Mouse (Mus musculus): Measurements from ENCODE around the gene Kmt2e.
"Not testable (repeated sequence)": the region's sequence is repeated elsewhere in the genome, so short reads cannot be mapped to it uniquely, and the experiment has no call there.

Gene Kmt2e

DNA sequence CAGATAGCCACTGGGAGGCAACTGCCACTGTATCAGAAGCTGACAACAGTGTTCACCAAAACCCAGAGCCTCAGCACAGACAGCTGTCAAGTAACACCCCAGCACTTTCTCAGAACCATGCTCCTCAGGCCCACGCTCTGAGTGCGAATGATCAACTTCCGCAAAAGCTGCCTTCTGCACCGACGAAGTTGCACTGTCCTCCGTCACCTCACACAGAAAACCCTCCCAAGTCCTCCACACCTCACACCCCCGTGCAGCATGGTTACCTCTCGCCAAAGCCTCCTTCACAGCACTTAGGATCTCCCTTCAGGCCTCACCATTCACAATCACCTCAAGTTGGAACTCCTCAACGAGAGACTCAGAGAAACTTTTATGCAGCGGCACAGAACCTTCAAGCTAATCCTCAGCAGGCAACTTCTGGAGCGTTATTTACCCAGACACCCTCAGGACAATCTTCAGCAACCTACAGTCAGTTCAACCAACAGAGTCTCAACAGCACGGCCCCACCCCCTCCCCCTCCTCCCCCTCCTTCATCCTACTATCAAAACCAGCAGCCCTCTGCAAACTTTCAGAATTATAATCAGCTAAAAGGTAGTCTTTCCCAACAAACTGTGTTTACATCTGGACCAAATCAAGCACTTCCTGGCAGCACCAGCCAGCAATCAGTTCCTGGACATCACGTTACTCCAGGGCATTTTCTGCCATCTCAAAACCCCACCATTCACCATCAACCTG, 67.5 kb downstream of the Kmt2e start:
- DNase-seq (ENCODE audit: low read depth) = no peak

DNA sequence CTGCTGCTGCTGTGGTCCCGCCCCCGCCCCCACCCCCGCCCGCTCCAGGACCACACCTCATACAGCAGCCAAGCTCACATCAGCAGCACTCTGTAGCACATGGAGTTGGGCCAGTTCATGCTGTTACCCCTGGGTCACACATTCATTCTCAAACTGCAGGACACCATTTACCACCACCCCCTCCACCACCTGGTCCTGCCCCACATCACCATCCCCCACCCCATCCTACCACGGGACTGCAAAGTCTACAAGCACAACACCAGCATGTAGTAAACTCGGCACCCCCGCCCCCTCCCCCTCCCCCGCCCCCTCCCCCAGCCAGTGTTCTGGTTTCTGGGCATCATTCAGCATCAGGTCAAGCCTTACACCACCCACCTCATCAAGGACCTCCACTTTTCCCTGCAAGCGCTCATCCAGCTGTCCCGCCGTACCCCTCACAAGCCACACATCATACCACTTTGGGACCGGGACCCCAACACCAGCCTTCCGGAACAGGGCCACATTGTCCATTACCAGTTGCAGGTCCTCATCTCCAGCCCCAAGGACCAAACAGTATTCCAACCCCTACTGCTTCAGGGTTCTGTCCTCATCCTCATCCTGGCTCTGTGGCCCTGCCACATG, 68.2 kb downstream of the Kmt2e start:
- DNase-seq (ENCODE audit: low read depth) = no peak

DNA sequence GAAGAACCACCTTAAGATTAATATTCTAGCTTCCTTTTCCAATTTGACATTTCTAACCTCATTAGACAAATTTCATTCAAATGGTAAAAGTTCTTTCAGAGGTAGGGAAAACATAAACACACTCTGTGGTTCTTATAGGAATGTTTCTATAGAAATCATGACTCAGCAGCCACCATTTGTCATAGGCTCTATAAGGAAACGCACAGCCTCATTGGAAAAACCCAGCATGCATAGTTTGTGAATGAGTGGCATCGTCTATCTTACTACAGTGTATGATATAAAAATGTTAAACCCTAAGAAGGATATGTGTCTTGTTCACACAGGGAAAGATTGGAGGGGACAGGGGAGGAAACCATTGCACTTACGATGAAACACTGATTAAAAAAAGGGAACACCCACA, 71.3 kb downstream of the Kmt2e start:
- DNase-seq (ENCODE audit: low read depth) = no peak

DNA sequence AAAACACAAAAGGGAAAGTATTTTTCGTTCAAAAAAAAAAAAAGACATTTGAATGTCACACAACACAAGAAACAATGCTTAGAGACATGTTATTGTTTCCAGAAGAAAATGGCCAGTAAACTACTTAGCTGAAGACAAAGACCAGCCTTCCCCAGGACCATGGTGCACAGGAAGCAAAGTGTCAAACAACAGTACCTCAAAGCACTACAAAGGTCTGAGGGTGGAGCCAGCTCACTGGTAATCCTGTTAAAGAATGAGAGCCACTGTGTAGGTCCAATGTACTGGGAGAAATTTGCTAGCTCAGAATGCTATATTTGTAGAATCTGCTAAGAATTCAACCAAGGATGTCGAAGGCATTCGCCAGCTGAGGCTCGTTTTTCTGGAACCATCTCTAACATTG, 73.0 kb downstream of the Kmt2e start:
- DNase-seq (ENCODE audit: low read depth) = no peak

DNA sequence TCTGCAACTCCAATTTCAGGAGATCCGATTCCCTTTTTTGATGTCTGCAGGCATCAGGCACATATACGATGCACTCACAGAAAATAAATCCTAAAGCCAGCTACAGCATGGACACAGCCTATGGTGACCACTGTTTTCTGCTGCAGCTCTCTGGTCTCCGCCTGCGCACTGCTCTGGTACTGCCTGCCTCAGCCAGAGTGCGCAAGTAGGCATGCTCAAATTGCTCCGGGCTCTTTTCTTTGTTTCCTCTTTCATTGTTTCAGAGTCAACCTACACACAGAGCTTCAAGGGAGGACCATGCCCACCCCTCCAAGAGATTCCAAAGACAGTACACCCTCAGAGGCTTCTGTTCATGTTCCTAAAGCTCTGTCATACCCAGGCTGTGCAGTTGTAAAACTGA, 74.4 kb downstream of the Kmt2e start:
- DNase-seq (ENCODE audit: low read depth) = no peak

- DNase-seq (ENCODE audit: low read depth) = no peak
Measured at GRCm38 (mm10) chr5:23511456-23511855, 77.2 kb downstream of the Kmt2e start.

- DNase-seq (ENCODE audit: low read depth) = no peak
Measured at GRCm38 (mm10) chr5:23512556-23512955, 78.3 kb downstream of the Kmt2e start.

DNA sequence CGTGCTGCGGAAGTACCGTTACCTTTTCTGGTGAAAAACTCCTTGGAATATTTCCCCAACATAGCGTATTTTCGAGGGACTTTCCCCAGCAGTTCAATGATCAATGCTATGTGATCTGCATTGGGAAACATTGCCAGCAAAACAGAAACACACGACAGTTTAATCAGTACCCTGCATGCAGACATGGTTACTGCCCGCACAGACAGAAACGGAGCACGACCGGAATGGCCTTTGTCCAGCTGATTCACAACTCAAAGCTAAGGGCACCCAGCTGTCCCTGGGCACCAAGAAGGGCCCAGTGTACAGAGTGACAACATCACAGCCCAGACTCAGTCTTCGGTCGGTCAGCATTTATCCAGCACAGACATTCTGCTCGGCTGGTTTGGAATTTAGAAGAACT, 79.2 kb downstream of the Kmt2e start:
- DNase-seq (ENCODE audit: low read depth) = no peak

- DNase-seq (ENCODE audit: low read depth) = no peak
Measured at GRCm38 (mm10) chr5:23515038-23515437, 80.8 kb downstream of the Kmt2e start.

GRCm38 (mm10) chr5:23516962-23517361, 82.7 kb downstream of the Kmt2e start:
- DNase-seq (ENCODE audit: low read depth) = no peak

GRCm38 (mm10) chr5:23517839-23518238, 83.6 kb downstream of the Kmt2e start:
- no peak for DNase-seq (ENCODE audit: low read depth)

DNA sequence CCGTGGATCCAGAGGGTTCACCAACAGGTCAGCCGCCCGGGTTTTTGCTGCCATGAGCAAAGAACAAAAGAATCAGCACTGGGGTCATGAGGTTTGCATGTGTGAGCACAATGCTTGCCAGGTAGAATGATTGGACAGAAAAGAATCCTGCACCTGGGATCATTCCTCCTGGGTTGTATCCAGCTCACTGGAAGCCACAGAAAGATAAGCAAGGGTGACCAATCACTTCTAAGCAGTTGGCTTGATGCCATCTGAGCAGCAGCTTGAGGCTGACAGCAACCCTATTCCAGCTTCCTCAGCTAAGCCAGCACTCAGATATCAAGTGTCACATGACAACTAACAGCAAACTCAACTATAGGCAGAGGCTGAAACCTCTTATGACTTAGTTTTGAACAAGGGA, 84.4 kb downstream of the Kmt2e start:
- no peak for DNase-seq (ENCODE audit: low read depth)

- no peak for DNase-seq (ENCODE audit: low read depth)
Measured at GRCm38 (mm10) chr5:23519679-23520078, 85.4 kb downstream of the Kmt2e start.

DNA sequence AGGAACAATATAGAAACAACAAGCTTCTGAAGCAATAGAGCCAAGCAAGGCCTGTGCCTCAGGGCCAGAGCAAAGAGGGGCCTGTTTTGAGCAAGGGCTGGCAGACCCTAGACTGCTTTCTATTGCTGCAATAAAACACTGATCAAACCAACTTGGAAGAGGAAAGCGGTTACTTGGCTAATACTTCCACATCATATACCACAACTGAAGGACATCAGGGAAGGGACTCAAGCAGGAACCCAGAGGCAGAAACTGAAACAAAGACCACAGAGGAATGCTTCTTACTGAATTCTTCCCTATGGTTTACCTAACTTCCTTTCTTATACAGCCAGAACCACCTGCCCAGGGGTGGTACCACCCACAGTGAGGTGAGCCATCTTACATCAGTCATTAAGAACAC, 87.4 kb downstream of the Kmt2e start:
- DNase-seq (ENCODE audit: low read depth) = no peak

DNA sequence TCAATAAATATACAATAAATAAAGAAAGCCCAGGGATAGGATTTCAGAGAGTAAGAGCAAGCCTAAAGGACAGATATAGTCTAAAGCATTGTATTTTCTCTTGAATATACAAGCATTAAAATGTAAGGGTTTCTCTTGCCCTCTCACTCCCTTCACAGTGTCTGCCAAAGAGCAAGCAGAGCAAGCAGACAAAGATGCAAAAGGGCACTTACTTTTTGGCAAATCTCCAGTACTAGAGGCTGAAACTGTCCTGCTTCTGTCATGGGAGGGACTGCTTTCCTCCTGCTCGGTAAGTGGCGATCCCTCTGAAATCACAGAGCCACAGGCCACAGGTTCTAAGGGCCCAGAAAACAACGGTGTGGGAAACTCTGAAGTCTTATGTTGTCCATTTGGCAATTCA, 89.7 kb downstream of the Kmt2e start:
- no peak for DNase-seq (ENCODE audit: low read depth)

DNA sequence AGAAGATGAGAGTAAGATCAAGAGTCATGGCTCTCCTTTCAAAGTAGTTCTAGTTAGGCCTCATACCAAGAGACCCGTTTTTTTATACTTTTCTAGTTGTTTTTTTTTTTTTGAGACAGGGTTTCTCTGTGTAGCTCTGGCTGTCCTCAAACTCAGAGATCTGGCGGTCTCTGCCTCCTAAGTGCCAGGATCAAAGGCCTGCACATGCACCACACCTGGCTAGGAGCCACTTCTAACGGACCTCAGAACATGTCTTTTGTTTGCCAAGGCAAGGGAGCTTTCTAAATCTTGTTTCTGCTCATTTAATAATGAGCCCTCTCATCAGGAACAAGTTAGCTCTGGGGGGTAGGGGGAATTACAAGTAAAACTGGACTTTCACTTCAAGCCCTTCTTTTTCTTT, 90.4 kb downstream of the Kmt2e start:
- DNase-seq (ENCODE audit: low read depth) = no peak

- no peak for DNase-seq (ENCODE audit: low read depth)
Measured at GRCm38 (mm10) chr5:23531100-23531499, 96.9 kb downstream of the Kmt2e start.

- DNase-seq (ENCODE audit: low read depth) = no peak
Measured at GRCm38 (mm10) chr5:23531541-23532096, 97.4 kb downstream of the Kmt2e start.

DNA sequence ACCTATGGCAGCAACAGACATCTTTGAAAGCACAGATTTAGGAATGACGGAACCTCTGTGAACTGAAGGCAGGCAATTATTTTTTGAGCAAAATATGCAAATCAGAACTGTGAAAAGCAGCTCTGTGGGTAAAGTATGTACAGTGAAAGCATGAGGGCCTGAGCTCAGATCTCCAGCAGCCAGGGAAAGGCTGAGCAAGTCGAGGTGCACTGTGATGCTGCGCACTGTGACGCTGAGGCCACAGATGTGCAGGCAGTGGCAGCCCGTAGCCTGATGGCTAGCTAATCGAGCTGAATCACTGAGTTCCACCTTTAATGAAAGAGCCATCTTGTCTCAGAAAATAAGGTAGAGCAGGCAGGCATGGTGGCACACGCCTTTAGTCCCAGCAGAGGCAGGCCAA, 101.5 kb downstream of the Kmt2e start:
- DNase-seq (ENCODE audit: low read depth) = no peak

GRCm38 (mm10) chr5:23551687-23552086, 117.4 kb downstream of the Kmt2e start:
- no peak for DNase-seq (ENCODE audit: low read depth)

DNA sequence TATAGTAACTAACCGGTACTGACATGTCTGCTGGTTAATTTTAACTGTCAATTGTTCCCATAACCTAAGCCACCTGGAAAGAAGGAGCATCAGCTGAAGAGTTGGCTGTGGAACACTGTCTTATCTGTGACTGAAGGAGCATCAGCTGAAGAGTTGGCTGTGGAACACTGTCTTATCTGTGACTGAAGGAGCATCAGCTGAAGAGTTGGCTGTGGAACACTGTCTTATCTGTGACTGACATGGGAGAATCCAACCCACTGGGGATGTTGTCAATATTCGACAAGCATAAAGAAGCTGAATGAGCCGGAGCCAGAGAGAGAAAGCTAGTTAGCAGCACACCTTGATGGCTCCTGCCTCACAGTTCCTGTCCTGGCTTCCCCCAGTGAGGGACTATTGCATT, 119.1 kb downstream of the Kmt2e start:
- not testable (repeated sequence) for DNase-seq (ENCODE audit: low read depth)

Measured in c-Kit-positive CD71-positive TER-119-negative erythroid progenitor cells, embryonic 14.5 days (primary cell).